Mouse (Mus musculus) forebrain, embryonic 10.5 days (tissue): ENCODE results near the gene Btg1. TPM values are rescaled to one million over a fixed set of nuclear protein-coding genes. Genes with fewer than 3 reads are reported as not detected.

ENCODE experiments used
- DNase-seq: peaks from one replicate; pipeline ENCODE4 v3.0.0-alpha.2; 2017; ENCODE audit warnings: low spot score; ENCODE audit errors: extremely low spot score
- H3K27ac ChIP-seq: fragments of 300-500 bp; sonication (generic); 2 replicates; pipeline ENCODE4 v1.5.1; 2016; ENCODE audit warnings: mild to moderate bottlenecking
- H3K27me3 ChIP-seq: fragments of 300-500 bp; sonication (generic); 2 replicates; pipeline ENCODE4 v1.6.1; 2016; ENCODE audit warnings: mild to moderate bottlenecking; ENCODE audit not compliant: poor library complexity, severe bottlenecking
- H3K36me3 ChIP-seq: fragments of 300-500 bp; sonication (generic); replicated peaks from 2 replicates; pipeline ENCODE4 v1.6.1; 2016; ENCODE audit warnings: mild to moderate bottlenecking, moderate library complexity
- H3K4me1 ChIP-seq: fragments of 300-500 bp; sonication (generic); 2 replicates; pipeline ENCODE4 v1.6.1; 2016
- H3K4me3 ChIP-seq: fragments of 300-500 bp; sonication (generic); 2 replicates; pipeline ENCODE4 v1.5.1; 2016; ENCODE audit warnings: mild to moderate bottlenecking, moderate library complexity
- H3K9me3 ChIP-seq: fragments of 300-500 bp; sonication (generic); 2 replicates; pipeline ENCODE4 v1.6.1; 2016; ENCODE audit warnings: mild to moderate bottlenecking, moderate library complexity
- WGBS: fragments of 180-500 bp; shearing (Covaris S2); methylation state at CpG from one replicate; pipeline ENCODE4 v1.1.7; 2016; 5-methylcytosine and 5-hydroxymethylcytosine counted together
- polyA plus RNA-seq: library from polyadenylated mRNA; unstranded; fragments of >200 nt; fragmentation: Nextera tagmentation; extraction: Ambion mirVana; gene quantifications from 2 replicates; pipeline ENCODE4 v1.2.1, GENCODE M21; 2016

Btg1 gene
- polyA plus RNA-seq, 1 experiment from 2014 or later: 20.7 TPM

DNA sequence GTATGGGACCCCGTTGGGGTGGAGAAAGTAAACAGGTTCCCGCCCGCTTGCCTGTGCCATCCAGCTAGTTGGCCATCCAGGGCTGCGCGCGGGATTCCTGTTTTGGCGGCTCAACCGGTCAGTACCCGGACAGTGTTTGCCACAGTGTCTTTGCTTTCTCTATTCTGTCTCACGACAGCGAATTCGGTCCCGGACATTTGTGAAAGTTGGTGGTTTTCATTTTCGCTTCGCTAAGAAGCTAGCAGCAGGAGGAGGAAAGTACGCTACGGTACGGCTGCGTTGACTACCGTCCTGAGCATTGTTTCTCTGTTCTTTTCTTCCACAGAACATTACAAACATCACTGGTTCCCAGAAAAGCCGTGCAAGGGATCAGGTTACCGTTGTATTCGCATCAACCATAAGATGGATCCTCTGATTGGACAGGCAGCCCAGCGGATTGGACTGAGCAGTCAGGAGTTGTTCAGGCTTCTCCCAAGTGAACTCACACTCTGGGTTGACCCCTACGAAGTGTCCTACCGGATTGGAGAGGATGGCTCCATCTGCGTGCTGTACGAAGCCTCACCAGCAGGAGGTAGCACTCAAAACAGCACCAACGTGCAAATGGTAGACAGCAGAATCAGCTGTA, 1.3 kb downstream of the Btg1 start:
- Histone ChIP-seq H3K4me3 (peak overlapping the region; percentile 96), H3K27ac (peak overlapping the region; percentile 97), H3K36me3 (peaks cover 34% of the 10 kb centered on the region), H3K4me1 (peaks cover 42% of the 10 kb centered on the region), H3K9me3 (no peaks in the 10 kb centered on the region), H3K27me3 (no peaks in the 10 kb centered on the region)
- peak; percentile 69 for DNase-seq
- WGBS: under 1% methylated on average over 29 of the region's 29 CpGs

DNA sequence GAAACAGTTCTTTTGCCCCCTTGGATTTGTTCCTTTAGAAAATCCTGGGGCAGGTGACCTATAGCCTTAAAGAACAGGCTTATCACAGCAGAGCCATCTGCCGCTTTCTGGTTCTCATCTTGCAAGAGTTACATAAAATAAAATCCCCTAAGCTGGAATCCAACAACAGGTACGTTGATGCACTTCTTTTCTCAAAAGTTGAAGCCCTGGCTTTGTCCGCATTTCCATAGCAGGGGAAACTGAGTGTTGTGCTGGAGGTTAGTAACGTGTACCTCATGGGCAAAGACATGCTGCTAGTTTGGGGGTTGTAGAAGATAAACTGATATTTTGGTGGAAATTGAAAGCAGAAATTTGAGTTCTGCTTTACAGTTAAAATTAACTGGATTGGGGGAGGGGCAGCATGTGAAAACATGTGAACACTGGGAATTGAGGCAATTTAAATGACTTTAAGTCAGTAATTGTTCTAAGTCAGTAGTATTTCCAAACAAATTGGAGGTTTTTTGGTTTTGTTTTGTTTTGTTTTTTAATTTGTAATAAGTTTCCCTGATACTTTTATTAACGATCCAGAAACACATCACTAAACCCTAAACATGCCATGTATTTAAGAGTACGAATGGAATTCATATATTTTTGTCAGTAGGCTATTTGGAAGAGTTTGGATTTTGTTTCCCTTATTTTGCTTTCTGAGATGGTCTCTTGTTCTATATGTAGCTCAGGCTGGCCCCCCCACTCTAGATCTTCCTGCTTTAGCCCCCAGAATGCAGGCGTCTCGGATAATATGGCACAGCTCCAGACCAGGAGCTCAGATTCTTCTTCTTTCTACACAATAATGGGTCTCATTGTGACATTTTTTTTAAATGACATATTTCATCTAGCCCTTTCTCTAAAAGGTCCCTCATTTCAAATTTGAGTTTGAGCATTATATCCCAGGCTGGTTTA, 3.4 kb downstream of the Btg1 start:
- Histone ChIP-seq H3K4me3 (peak overlapping the region; percentile 49), H3K4me1 (peaks cover 41% of the 10 kb centered on the region), H3K27ac (0 out of 2 replicates have a peak overlapping the region, but pooled peaks have one; percentile 20), H3K27me3 (no peaks in the 10 kb centered on the region), H3K36me3 (peaks cover 56% of the 10 kb centered on the region), H3K9me3 (no peaks in the 10 kb centered on the region)
- DNase-seq: no peak
- 80% methylated on average over 8 of the region's 8 CpGs for WGBS

- H3K4me3 ChIP-seq: peak overlapping the region; percentile 49
- no peaks in the 10 kb centered on the region for H3K9me3 ChIP-seq
- H3K27ac ChIP-seq: no peak overlapping the region
- no peak for DNase-seq
- H3K36me3 ChIP-seq: peaks cover 62% of the 10 kb centered on the region
- no peaks in the 10 kb centered on the region for H3K27me3 ChIP-seq
- H3K4me1 ChIP-seq: peaks cover 45% of the 10 kb centered on the region
- WGBS: 74% methylated on average over 4 of the region's 4 CpGs
Observed at GRCm38 (mm10) chr10:96620890-96621271, 4.1 kb downstream of the Btg1 start.

DNA sequence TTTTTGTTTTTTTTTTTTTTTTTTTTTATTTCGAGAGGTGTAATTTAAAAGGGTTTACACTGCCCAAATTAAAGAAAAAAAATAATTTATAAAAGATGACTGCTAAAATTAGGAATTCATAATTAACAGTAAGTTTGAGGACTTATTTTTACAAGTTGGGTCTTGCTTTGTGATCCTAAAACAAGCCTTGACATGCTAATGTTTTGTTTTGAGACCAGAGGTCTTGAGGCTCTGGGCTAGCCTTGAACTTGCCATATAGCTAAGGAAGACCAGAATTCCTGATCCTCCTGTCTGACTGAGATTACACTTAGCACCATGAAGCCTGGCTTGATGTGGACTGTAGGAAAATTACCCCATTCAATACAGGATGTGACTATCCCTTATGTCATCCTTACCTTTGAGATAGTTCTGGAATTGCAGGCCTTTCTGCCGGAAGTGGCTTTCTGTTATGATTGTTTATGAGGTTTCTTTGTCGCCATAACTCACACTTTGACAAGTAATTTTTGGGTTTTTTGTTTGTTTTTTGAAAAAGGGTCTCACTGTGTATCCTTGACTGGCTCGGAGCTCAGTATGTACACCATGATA, 4.6 kb downstream of the Btg1 start:
- no peaks in the 10 kb centered on the region for H3K27me3 ChIP-seq
- peaks cover 40% of the 10 kb centered on the region for H3K4me1 ChIP-seq
- no peaks in the 10 kb centered on the region for H3K9me3 ChIP-seq
- WGBS: 92% methylated on average over 4 of the region's 4 CpGs
- H3K4me3 ChIP-seq: peak overlapping the region; percentile 49; the same call in 1 of the 2 replicates
- H3K27ac ChIP-seq: no peak overlapping the region
- no peak for DNase-seq
- H3K36me3 ChIP-seq: peaks cover 65% of the 10 kb centered on the region

DNA sequence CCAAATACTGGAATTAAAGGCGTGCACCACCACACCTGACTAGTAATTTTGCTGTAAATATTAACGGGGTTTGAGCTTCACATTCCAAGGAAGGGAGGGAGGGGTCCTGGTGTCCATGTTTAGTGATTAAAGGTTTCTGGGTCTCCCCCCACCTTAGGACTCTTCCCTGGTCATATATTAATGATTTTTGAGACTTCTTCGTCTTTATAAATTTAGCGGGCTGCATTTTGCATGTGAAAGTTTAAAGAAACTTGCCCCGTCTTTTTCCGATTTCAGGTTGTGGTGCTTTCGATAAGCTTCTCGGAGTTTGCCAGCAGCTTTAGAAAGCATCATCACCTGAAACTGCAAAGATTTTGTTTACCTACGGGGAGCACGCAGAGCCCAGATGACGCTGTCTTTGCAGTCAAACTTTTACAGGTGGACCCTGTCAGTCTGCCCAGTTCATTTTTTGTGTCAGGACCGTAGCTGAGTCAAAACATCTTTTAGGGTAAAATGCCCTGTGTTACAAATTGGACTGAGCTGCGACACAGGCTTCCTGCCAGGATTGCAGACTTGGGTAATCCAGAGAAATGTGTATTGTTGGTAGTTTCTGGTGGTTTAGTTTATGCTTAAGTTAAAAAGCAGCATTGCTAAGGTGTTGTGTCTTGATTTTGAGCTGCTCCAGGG, 5.3 kb downstream of the Btg1 start:
- Histone ChIP-seq H3K9me3 (no peaks in the 10 kb centered on the region), H3K27ac (no peak overlapping the region), H3K4me1 (peaks cover 40% of the 10 kb centered on the region), H3K4me3 (peak overlapping the region; percentile 49; the same call in 1 of the 2 replicates), H3K36me3 (peaks cover 72% of the 10 kb centered on the region), H3K27me3 (no peaks in the 10 kb centered on the region)
- DNase-seq: no peak
- 94% methylated on average over 13 of the region's 13 CpGs for WGBS

GRCm38 (mm10) chr10:96622761-96623632, 6.2 kb downstream of the Btg1 start:
- Histone ChIP-seq H3K9me3 (no peaks in the 10 kb centered on the region), H3K27ac (no peak overlapping the region), H3K27me3 (no peaks in the 10 kb centered on the region), H3K36me3 (peaks cover 79% of the 10 kb centered on the region), H3K4me3 (no peak overlapping the region), H3K4me1 (peaks cover 40% of the 10 kb centered on the region)
- no peak for DNase-seq
- 92% methylated on average over 6 of the region's 6 CpGs for WGBS

GRCm38 (mm10) chr10:96623633-96624195, 6.9 kb downstream of the Btg1 start:
- peaks cover 86% of the 10 kb centered on the region for H3K36me3 ChIP-seq
- 92% methylated on average over 4 of the region's 4 CpGs for WGBS
- H3K27ac ChIP-seq: no peak overlapping the region
- no peaks in the 10 kb centered on the region for H3K27me3 ChIP-seq
- no peak for DNase-seq
- H3K4me1 ChIP-seq: peaks cover 40% of the 10 kb centered on the region
- no peak overlapping the region for H3K4me3 ChIP-seq
- H3K9me3 ChIP-seq: no peaks in the 10 kb centered on the region

DNA sequence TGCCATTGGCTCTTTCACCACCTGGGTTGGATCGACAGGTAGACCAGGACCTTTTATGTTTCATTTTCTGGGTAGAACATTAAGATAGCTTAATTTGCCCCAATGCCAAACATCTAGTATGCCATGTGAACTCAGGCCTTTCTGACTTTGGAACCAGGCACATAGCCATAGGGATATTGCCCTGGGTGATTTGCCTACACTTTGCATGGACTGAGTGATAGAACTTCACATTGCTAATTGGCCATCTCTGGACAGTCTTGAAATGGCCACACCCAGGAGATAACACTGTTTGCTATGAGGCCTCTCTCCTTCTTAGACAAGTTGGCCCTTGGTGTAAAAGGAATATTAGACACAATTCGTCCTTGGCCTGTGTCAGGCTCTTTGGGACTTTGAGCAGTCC, 7.6 kb downstream of the Btg1 start:
- no peaks in the 10 kb centered on the region for H3K27me3 ChIP-seq
- WGBS: 97% methylated on average over 2 of the region's 2 CpGs
- DNase-seq: no peak
- H3K4me1 ChIP-seq: peaks cover 37% of the 10 kb centered on the region
- no peak overlapping the region for H3K4me3 ChIP-seq
- no peak overlapping the region for H3K27ac ChIP-seq
- peaks cover 92% of the 10 kb centered on the region for H3K36me3 ChIP-seq
- H3K9me3 ChIP-seq: no peaks in the 10 kb centered on the region

- H3K4me3 ChIP-seq: no peak overlapping the region
- no peak for DNase-seq
- no peaks in the 10 kb centered on the region for H3K27me3 ChIP-seq
- 95% methylated on average over 3 of the region's 4 CpGs for WGBS
- peaks cover 30% of the 10 kb centered on the region for H3K4me1 ChIP-seq
- H3K9me3 ChIP-seq: no peaks in the 10 kb centered on the region
- H3K36me3 ChIP-seq: peaks cover 86% of the 10 kb centered on the region
- no peak overlapping the region for H3K27ac ChIP-seq
Observed at GRCm38 (mm10) chr10:96625061-96625460, 8.3 kb downstream of the Btg1 start.

GRCm38 (mm10) chr10:96625682-96626081, 8.9 kb downstream of the Btg1 start:
- H3K27ac ChIP-seq: no peak overlapping the region
- H3K9me3 ChIP-seq: no peaks in the 10 kb centered on the region
- H3K4me1 ChIP-seq: peaks cover 24% of the 10 kb centered on the region
- H3K27me3 ChIP-seq: no peaks in the 10 kb centered on the region
- no peak for DNase-seq
- peaks cover 86% of the 10 kb centered on the region for H3K36me3 ChIP-seq
- no peak overlapping the region for H3K4me3 ChIP-seq
- WGBS: 82% methylated on average over 4 of the region's 4 CpGs

DNA sequence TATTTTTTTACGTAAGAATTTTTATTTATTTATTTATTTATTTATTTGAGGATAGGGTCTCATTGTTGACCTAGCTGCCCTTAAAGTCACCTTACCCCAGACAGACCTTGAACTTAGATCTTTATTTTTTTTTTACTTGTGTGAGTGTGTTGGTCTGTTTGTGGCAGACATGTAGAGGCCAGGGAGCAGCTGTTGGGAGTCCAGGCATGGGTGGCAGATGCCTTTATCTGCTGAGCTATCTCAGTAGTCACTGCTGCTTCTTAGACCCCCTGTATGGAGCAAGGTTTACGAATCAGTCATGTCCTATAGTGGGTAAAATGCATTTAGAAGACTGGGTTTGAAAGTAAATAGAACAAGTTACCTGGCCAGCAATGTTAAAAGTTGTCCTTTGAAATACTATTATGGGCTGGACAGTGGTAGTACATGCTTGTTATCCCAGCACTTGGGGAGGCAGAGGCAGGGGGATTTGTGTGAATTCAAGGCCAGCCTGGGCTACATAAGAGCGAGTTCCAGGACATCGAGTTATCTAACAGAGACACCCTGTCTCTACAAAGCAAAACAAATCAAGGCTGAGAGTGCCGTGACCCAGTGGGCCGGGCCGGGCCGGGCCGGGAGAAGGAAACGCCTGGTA, 9.4 kb downstream of the Btg1 start:
- Histone ChIP-seq H3K36me3 (peaks cover 82% of the 10 kb centered on the region), H3K9me3 (no peaks in the 10 kb centered on the region), H3K4me1 (peaks cover 23% of the 10 kb centered on the region), H3K4me3 (no peak overlapping the region), H3K27ac (no peak overlapping the region), H3K27me3 (no peaks in the 10 kb centered on the region)
- DNase-seq: no peak
- WGBS: 93% methylated on average over 10 of the region's 10 CpGs
